Mouse (Mus musculus) heart, embryonic 12.5 days (tissue): ENCODE measurements around the gene Nt5c3. TPM values are rescaled to one million over a fixed set of nuclear protein-coding genes. Genes with fewer than 3 reads are reported as not detected.

Source experiments
- ATAC-seq: fragments of 200-750 bp; cut with Nextera tagmentation; 2 replicates; pipeline ENCODE4 v1.8.0; 2017; ENCODE audit warnings: moderate TSS enrichment, moderate library complexity; ENCODE audit not compliant: insufficient number of reproducible peaks, low FRiP score
- H3K27ac ChIP-seq: fragments of 300-500 bp; sonication (generic); 2 replicates; pipeline ENCODE4 v1.5.1; 2016; ENCODE audit warnings: mild to moderate bottlenecking, moderate library complexity; ENCODE audit not compliant: poor library complexity, severe bottlenecking
- H3K27me3 ChIP-seq: fragments of 300-500 bp; sonication (generic); replicated peaks from 2 replicates; pipeline ENCODE4 v1.6.1; 2016; ENCODE audit warnings: mild to moderate bottlenecking, moderate library complexity
- H3K36me3 ChIP-seq: fragments of 300-500 bp; sonication (generic); 2 replicates; pipeline ENCODE4 v1.6.1; 2016; ENCODE audit warnings: mild to moderate bottlenecking, moderate library complexity
- H3K4me1 ChIP-seq: fragments of 300-500 bp; sonication (generic); replicated peaks from 2 replicates; pipeline ENCODE4 v1.6.1; 2016; ENCODE audit warnings: mild to moderate bottlenecking
- H3K4me2 ChIP-seq: fragments of 300-500 bp; sonication (generic); 2 replicates; pipeline ENCODE4 v1.6.1; 2016; ENCODE audit warnings: mild to moderate bottlenecking, moderate library complexity
- H3K4me3 ChIP-seq: fragments of 300-500 bp; sonication (generic); 2 replicates; pipeline ENCODE4 v1.5.1; 2016; ENCODE audit warnings: mild to moderate bottlenecking
- H3K9ac ChIP-seq: fragments of 300-500 bp; sonication (generic); 2 replicates; pipeline ENCODE4 v1.6.1; 2016; ENCODE audit warnings: mild to moderate bottlenecking, moderate library complexity
- H3K9me3 ChIP-seq: fragments of 300-500 bp; sonication (generic); replicated peaks from 2 replicates; pipeline ENCODE4 v1.6.1; 2016; ENCODE audit warnings: mild to moderate bottlenecking, moderate library complexity
- WGBS: fragments of 180-500 bp; shearing (Covaris S2); methylation state at CpG from one replicate; pipeline ENCODE4 v1.1.7; 2016; 5-methylcytosine and 5-hydroxymethylcytosine counted together
- polyA plus RNA-seq: library from polyadenylated mRNA; unstranded; fragments of >200 nt; fragmentation: Nextera tagmentation; extraction: Ambion mirVana; gene quantifications from 2 replicates; pipeline ENCODE4 v1.2.1, GENCODE M21; 2016

Nt5c3 gene
- polyA plus RNA-seq: 74.8 and 77.4 TPM in 2 replicates

DNA sequence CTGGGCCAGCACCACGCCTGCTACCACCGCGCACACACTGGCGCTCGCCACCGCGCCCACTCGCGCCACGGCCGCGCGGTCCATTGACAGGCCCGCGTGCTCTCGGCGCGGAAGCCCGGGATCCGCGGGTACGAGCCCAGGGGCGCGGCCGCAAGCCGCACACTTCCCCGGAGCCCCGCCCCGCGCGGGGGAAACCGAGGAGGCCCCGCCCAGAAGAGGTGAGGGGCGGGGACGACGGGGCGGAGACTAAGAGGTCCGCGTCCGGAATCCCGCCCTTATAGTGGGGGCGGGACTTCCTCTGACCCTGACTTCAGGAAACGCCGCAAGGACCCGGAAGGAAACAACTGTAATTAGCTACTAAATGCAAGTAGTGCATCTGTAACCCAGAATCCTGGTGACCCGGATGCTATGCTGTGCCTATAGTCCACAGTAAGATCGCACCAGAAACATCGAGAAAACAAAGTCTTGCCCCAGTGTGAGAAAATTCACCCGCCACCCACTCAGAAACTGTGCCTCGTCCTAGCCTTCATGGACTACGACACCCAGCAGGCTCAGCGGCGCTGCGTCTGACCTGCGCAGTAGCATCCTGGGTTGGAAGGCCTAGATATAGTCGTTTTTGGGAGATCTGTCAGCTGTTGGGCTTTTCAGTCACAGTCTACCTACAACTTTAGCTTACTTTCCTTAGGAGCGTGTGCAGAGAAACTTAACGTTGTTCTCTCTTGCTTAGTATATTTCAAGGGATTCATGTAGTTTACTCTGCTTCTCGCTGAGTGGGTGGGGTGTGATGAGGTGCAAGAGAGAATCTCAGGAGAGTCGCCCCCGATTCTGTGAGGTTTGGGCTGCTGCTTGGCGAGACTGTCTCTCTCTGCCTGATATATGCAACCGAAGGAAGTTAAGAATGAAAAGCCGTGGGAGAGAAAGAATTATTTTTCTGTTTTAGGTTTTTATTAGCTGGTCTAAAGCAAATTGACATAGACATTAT, at the start of gene Nt5c3, which contains the start of gene Vmn1r4:
Gene Nt5c3, minus strand, starts transcription at position 207 of the 982 bp plus-strand sequence.
Gene Vmn1r4, plus strand, starts transcription at position 290 of the 982 bp plus-strand sequence.
- ATAC-seq: peak; percentile 97
- no peaks in the 10 kb centered on the region for H3K27me3 ChIP-seq
- peak within 1 kb of the TSS; percentile 77 for H3K27ac ChIP-seq
- no peaks in the 10 kb centered on the region for H3K9me3 ChIP-seq
- H3K4me1 ChIP-seq: peaks cover 24% of the 10 kb centered on the region
- peak within 1 kb of the TSS; percentile 97 for H3K4me3 ChIP-seq
- H3K36me3 ChIP-seq: no peaks in the 10 kb centered on the region
- 3% methylated on average over 64 of the region's 64 CpGs for WGBS
- peak within 1 kb of the TSS; percentile 92 for H3K9ac ChIP-seq
- H3K4me2 ChIP-seq: peak within 1 kb of the TSS; percentile 69

DNA sequence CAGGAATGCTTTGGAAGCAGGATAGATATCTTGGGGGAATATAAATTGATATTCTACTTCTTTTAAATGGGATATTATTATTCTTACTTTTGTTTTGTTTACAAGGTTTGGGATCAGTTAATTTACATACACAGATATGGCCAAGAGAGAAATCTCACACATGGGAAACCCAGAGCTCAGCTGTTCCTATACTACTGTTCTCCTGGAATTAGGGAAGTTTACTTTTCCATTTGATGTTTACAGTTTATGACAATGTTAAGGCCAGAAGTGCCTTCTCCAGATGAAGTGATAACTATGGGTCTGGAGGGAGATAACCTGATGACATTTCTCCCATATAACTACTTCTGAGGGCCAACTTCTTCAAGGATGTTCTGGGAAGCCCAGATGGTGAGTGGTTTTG, 46.2 kb upstream of the Nt5c3 start, which contains the start of gene Vmn1r5:
Gene Vmn1r5, plus strand, starts transcription at position 301 of the 400 bp plus-strand sequence.
- H3K27me3 ChIP-seq: no peaks in the 10 kb centered on the region
- no peaks in the 10 kb centered on the region for H3K9me3 ChIP-seq
- no peaks in the 10 kb centered on the region for H3K4me1 ChIP-seq
- no peak for ATAC-seq
- no peak within 1 kb of the TSS for H3K9ac ChIP-seq
- no peak within 1 kb of the TSS for H3K4me2 ChIP-seq
- H3K27ac ChIP-seq: no peak within 1 kb of the TSS
- H3K36me3 ChIP-seq: no peaks in the 10 kb centered on the region
- no peak within 1 kb of the TSS for H3K4me3 ChIP-seq

DNA sequence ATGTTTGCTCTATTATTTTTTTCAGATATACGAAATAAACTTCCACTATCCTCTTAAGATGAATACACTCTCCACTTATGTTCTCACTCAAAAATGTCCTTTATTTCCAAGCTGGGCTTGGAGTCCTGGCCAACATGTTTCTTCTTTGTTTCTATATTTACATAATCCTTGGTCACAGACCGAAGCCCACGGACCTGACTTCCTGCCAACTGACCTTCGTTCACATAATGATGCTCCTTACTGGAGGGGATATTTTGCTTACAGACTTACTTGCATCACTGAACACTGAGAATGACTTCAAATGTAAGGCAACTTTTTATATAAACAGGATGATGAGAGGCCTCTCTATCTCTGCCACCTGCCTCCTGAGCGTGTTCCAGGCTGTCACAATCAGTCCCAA, 32.7 kb upstream of the Nt5c3 start:
- H3K36me3 ChIP-seq: no peaks in the 10 kb centered on the region
- H3K4me2 ChIP-seq: no peak overlapping the region
- H3K9ac ChIP-seq: no peak overlapping the region
- no peak for ATAC-seq
- no peaks in the 10 kb centered on the region for H3K9me3 ChIP-seq
- H3K4me1 ChIP-seq: no peaks in the 10 kb centered on the region
- no peak overlapping the region for H3K4me3 ChIP-seq
- no peak overlapping the region for H3K27ac ChIP-seq
- 68% methylated on average over 5 of the region's 5 CpGs for WGBS
- H3K27me3 ChIP-seq: no peaks in the 10 kb centered on the region

DNA sequence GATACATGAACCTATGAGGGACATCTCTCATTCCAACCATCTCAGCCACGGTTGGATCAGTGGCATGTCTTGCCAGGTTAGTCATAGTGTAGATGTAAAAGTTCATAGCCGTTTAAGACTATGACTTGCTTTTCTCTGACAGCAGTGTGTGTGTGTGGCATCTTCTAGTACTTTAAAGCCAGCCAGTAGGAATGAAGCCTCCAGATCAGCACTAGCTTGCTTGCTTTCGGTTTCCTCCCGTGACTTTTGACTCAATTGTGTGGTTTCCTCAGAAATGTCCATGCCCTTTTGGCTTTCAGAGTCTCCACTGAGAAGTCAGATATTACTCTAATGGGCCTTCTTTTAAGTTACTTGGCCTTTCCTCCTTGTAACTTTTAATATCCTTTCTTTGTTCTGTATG, 10.6 kb upstream of the Nt5c3 start:
- 78% methylated on average over 4 of the region's 4 CpGs for WGBS
- no peak for ATAC-seq

DNA sequence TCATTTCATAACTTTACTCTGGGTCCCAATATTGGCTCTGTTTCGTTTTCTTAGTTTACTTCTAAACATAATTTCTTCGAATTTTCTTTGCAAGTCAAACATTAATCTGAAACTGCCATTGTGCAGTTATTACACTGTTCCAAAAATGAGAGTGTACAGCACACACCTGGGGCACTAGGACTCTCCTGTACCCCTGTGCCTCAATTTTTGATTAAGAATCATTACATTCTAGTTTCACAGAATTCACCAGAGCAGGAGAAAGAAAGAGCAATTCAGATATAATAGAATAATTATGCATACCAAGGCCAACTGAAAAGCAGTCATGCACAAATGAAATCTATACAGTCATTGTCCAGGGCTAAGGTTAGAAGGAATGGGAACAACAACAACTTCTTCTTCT, 8.7 kb upstream of the Nt5c3 start:
- 61% methylated on average over 2 of the region's 2 CpGs for WGBS
- Histone ChIP-seq H3K9ac (no peak overlapping the region), H3K36me3 (no peaks in the 10 kb centered on the region), H3K4me2 (no peak overlapping the region), H3K4me3 (no peak overlapping the region), H3K27ac (no peak overlapping the region), H3K9me3 (no peaks in the 10 kb centered on the region), H3K27me3 (peaks cover 3% of the 10 kb centered on the region; the same call in 1 of the 2 replicates), H3K4me1 (no peaks in the 10 kb centered on the region)
- no peak for ATAC-seq

More for the DNA sequence above, 10.6 kb upstream of the Nt5c3 start:
- peaks cover 3% of the 10 kb centered on the region; the same call in 1 of the 2 replicates for H3K27me3 ChIP-seq
- H3K27ac ChIP-seq: no peak overlapping the region
- H3K9me3 ChIP-seq: no peaks in the 10 kb centered on the region
- H3K36me3 ChIP-seq: no peaks in the 10 kb centered on the region
- no peak overlapping the region for H3K4me3 ChIP-seq
- H3K4me1 ChIP-seq: no peaks in the 10 kb centered on the region
- no peak overlapping the region for H3K4me2 ChIP-seq
- no peak overlapping the region for H3K9ac ChIP-seq

DNA sequence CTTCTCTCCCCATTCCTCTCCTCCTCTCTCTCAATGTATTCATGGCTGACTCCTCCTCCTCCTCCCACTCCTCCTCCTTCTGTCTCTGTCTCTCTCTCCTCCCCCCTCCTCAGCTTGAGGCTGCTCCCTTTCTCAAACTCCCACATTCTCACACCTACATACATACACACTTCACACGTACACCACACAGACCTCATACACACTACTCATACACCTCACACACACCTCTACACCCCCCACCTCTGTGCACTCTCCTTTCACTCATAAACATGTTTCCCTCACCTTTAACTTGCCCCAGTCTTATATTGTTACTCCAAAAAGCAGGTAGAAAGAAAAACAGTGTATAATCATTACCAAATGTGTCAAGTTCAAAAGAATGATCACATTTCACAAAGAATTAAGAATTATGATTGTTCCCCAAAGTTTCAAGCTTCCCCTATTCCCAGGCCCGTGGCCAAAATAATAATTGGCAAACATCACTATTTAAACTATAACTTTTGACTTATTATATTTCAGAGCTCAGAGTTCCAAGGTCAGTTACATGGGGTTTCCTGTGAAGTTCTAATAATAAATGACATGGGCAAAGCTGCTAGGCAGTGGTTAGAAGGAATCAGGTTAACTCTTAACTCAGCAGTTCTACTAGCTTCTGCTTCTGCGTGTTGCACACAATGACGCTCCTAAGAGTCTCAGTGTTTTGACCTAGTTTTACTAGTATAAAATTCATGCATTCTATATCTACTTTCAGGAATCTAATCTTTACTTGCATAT, 8.1 kb upstream of the Nt5c3 start:
- Histone ChIP-seq H3K4me1 (no peaks in the 10 kb centered on the region), H3K4me2 (no peak overlapping the region), H3K36me3 (no peaks in the 10 kb centered on the region), H3K9me3 (no peaks in the 10 kb centered on the region), H3K27me3 (peaks cover 3% of the 10 kb centered on the region; the same call in 1 of the 2 replicates), H3K27ac (no peak overlapping the region), H3K4me3 (no peak overlapping the region), H3K9ac (no peak overlapping the region)
- no peak for ATAC-seq
- WGBS: 65% methylated on average over 4 of the region's 4 CpGs

DNA sequence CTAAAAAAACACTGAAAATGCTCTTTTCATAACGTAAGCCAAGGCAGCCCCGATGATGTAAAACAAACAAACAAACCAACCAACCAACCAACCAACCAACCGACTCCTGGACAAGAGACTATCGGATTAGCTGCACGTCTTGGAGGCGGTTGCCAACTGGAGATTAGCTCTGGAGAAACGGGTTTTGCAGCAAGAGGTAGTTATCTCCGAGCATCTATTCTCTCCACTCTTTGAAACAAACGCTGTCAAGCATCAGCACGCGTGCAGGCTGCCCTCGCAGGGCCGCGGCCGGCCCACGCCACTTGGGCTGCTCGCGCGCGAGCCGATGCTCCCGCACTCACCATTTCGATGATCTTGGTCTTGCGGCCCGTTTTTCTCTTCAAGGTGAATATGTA, 404 bp downstream of the Nt5c3 start:
- H3K27me3 ChIP-seq: no peaks in the 10 kb centered on the region
- H3K4me2 ChIP-seq: peak overlapping the region; percentile 69
- WGBS: 0% methylated on average over 25 of the region's 25 CpGs
- peak overlapping the region; percentile 77 for H3K27ac ChIP-seq
- H3K4me3 ChIP-seq: peak overlapping the region; percentile 97
- H3K4me1 ChIP-seq: peaks cover 24% of the 10 kb centered on the region
- ATAC-seq: peak; percentile 27
- H3K9ac ChIP-seq: peak overlapping the region; percentile 92
- H3K9me3 ChIP-seq: no peaks in the 10 kb centered on the region
- H3K36me3 ChIP-seq: no peaks in the 10 kb centered on the region

DNA sequence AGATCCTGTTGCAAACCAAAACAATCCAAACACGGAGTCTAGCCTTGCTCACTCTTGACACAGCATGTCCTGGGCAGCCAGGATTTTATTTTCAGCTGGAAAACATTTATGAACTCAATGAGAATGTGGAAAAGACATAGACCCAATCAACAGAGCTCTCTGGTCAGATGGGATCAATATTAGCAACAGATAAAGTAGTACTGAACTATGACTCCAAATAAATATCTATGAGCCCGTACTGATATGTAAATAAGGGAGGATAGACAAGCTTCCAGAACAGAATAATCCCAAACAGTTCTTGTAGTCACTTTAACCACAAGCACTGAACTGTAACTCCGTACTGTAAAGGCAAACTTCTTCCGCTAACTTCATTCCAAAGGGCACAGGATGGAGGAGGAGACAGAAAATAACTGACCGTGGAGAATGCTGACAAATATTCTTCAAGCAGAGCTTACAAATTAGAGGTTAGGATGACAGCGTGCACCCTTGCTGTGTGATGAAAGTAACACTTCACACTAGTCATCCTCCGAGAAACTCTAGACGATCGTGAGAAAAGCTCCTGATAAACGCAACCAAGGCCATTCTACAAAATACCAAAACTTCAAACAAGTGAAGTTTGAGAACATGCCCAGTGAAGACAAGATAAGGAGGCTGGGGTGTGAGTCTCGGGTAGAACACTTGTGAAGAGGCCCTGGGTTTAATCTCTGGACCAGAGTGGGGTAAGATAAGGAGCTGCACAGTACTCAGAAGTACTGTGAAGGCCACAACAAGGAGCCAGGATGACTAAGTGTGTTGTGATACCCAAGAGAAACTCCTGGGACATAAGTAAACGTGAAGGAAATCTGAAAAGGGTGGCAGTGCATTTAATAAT, 3.3 kb downstream of the Nt5c3 start:
- Histone ChIP-seq H3K4me2 (peak overlapping the region; percentile 53), H3K36me3 (no peaks in the 10 kb centered on the region), H3K4me1 (peaks cover 44% of the 10 kb centered on the region), H3K27ac (peak overlapping the region; percentile 65), H3K4me3 (peak overlapping the region; percentile 20), H3K9me3 (no peaks in the 10 kb centered on the region), H3K27me3 (no peaks in the 10 kb centered on the region), H3K9ac (peak overlapping the region; percentile 31; the same call in 1 of the 2 replicates)
- WGBS: 14% methylated on average over 12 of the region's 12 CpGs
- peak; percentile 55; the same call in 1 of the 2 replicates for ATAC-seq

DNA sequence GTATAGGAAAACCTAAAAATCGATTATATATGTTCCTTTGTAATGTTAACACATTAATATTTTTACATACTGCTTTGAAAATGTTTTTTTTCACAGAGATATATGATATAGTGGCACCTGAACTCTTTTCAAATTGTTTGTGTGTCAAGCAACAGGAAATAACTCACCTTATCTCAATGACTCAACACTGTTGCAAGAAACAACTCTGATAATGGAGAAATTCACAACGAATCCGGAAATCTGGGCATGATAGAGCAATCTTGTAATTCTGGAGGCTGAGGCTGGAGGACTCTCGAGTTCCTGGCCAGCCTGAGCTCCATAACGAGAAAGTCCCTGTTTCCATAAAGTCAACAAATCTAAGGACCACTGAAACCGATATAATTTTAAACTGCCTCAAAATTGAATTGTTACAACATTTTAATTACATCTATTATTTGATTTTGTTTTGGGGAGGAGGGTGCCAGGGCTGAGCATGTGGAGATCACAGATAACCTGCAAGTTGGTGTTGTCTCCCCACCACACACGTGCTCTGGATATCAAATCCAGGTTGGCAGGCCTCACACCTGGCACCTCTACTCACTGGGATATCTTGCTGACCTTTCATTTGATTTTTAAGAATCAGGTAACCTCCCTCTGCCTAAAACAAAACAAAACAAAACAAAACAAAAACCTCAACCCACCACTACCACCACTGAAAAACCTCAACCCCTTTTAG, 4.2 kb downstream of the Nt5c3 start:
- Histone ChIP-seq H3K27ac (peak overlapping the region; percentile 65), H3K9ac (no peak overlapping the region), H3K4me3 (0 out of 2 replicates have a peak overlapping the region, but pooled peaks have one; percentile 10), H3K36me3 (peaks cover 3% of the 10 kb centered on the region; the same call in 1 of the 2 replicates), H3K4me1 (peaks cover 44% of the 10 kb centered on the region), H3K4me2 (peak overlapping the region; percentile 53), H3K9me3 (peaks cover 2% of the 10 kb centered on the region; the same call in 1 of the 2 replicates), H3K27me3 (no peaks in the 10 kb centered on the region)
- no peak for ATAC-seq
- WGBS: 57% methylated on average over 7 of the region's 7 CpGs
